Mouse (Mus musculus): Measurements from ENCODE around the gene Cdkal1. TPM values are rescaled to one million over a fixed set of nuclear protein-coding genes. Genes with fewer than 3 reads are reported as not detected.

Cdkal1 gene
- polyA plus RNA-seq (2012; ENCODE audit: insufficient read depth, low replicate concordance) = 0.50 TPM in 2 replicates

GRCm38 (mm10) chr13:29855281-29856031, at the start of gene Cdkal1:
Gene Cdkal1, minus strand, starts transcription at chr13:29855674.
- H3K4me1 ChIP-seq = peaks cover 30% of the 10 kb centered on the region; the same call in 1 of the 2 replicates
- no peaks in the 10 kb centered on the region for H3K9me3 ChIP-seq
- H3K4me3 ChIP-seq (replicated peaks) = peak within 1 kb of the TSS; percentile 93

GRCm38 (mm10) chr13:29903341-29903740, 47.9 kb upstream of the Cdkal1 start:
- Histone ChIP-seq H3K36me3 (replicated peaks; ENCODE audit: low read length) (peaks cover 34% of the 10 kb centered on the region), H3K9me3 (peaks cover 3% of the 10 kb centered on the region), H3K27me3 (replicated peaks) (no peaks in the 10 kb centered on the region), H3K4me1 (peaks cover 50% of the 10 kb centered on the region), H3K4me3 (replicated peaks) (no peak overlapping the region)
- TF ChIP-seq GATA1 (IDR thresholded peaks at IDR 0.05; ENCODE audit: borderline replicate concordance, low read length) (no peak), FLI1 (IDR thresholded peaks at IDR 0.05; ENCODE audit: low read length) (no peak)

More at GRCm38 (mm10) chr13:29855281-29856031, at the start of gene Cdkal1:
- peaks cover 21% of the 10 kb centered on the region for H3K36me3 ChIP-seq (replicated peaks; ENCODE audit: low read length)
- TF ChIP-seq GATA1 (IDR thresholded peaks at IDR 0.05; ENCODE audit: borderline replicate concordance, low read length) (no peak), FLI1 (IDR thresholded peaks at IDR 0.05; ENCODE audit: low read length) (no peak)
- no peaks in the 10 kb centered on the region for H3K27me3 ChIP-seq (replicated peaks)

GRCm38 (mm10) chr13:29902676-29903075, 47.2 kb upstream of the Cdkal1 start:
- peaks cover 43% of the 10 kb centered on the region for H3K4me1 ChIP-seq
- no peaks in the 10 kb centered on the region for H3K27me3 ChIP-seq (replicated peaks)
- H3K36me3 ChIP-seq (replicated peaks; ENCODE audit: low read length) = peaks cover 27% of the 10 kb centered on the region
- H3K9me3 ChIP-seq = peaks cover 7% of the 10 kb centered on the region
- TF ChIP-seq GATA1 (IDR thresholded peaks at IDR 0.05; ENCODE audit: borderline replicate concordance, low read length) (no peak), FLI1 (IDR thresholded peaks at IDR 0.05; ENCODE audit: low read length) (no peak)
- peak overlapping the region; percentile 75 for H3K4me3 ChIP-seq (replicated peaks)

GRCm38 (mm10) chr13:29901641-29902040, 46.2 kb upstream of the Cdkal1 start:
- no peak overlapping the region for H3K4me3 ChIP-seq (replicated peaks)
- TF ChIP-seq FLI1 (IDR thresholded peaks at IDR 0.05; ENCODE audit: low read length) = no peak
- no peak for TF ChIP-seq GATA1 (IDR thresholded peaks at IDR 0.05; ENCODE audit: borderline replicate concordance, low read length)
- peaks cover 17% of the 10 kb centered on the region for H3K36me3 ChIP-seq (replicated peaks; ENCODE audit: low read length)
- peaks cover 10% of the 10 kb centered on the region for H3K9me3 ChIP-seq
- H3K4me1 ChIP-seq = peaks cover 42% of the 10 kb centered on the region
- H3K27me3 ChIP-seq (replicated peaks) = no peaks in the 10 kb centered on the region

GRCm38 (mm10) chr13:29866780-29867179, 11.3 kb upstream of the Cdkal1 start:
- peaks cover 2% of the 10 kb centered on the region for H3K27me3 ChIP-seq (replicated peaks)
- TF ChIP-seq GATA1 (IDR thresholded peaks at IDR 0.05; ENCODE audit: borderline replicate concordance, low read length) (no peak), FLI1 (IDR thresholded peaks at IDR 0.05; ENCODE audit: low read length) (no peak)

GRCm38 (mm10) chr13:29864331-29864730, 8.9 kb upstream of the Cdkal1 start:
- Histone ChIP-seq H3K9me3 (peaks cover 5% of the 10 kb centered on the region), H3K27me3 (replicated peaks) (peaks cover 5% of the 10 kb centered on the region), H3K4me3 (replicated peaks) (no peak overlapping the region), H3K36me3 (replicated peaks; ENCODE audit: low read length) (no peaks in the 10 kb centered on the region), H3K4me1 (peaks cover 10% of the 10 kb centered on the region; the same call in 1 of the 2 replicates)
- no peak for TF ChIP-seq GATA1 (IDR thresholded peaks at IDR 0.05; ENCODE audit: borderline replicate concordance, low read length)
- TF ChIP-seq FLI1 (IDR thresholded peaks at IDR 0.05; ENCODE audit: low read length) = no peak

More at GRCm38 (mm10) chr13:29866780-29867179, 11.3 kb upstream of the Cdkal1 start:
- Histone ChIP-seq H3K9me3 (peaks cover 5% of the 10 kb centered on the region), H3K4me3 (replicated peaks) (no peak overlapping the region), H3K36me3 (replicated peaks; ENCODE audit: low read length) (no peaks in the 10 kb centered on the region), H3K4me1 (peaks cover 6% of the 10 kb centered on the region; the same call in 1 of the 2 replicates)

- Histone ChIP-seq H3K36me3 (replicated peaks; ENCODE audit: low read length) (no peaks in the 10 kb centered on the region), H3K4me3 (replicated peaks) (no peak overlapping the region), H3K27me3 (replicated peaks) (peaks cover 2% of the 10 kb centered on the region), H3K9me3 (no peaks in the 10 kb centered on the region), H3K4me1 (peaks cover 14% of the 10 kb centered on the region; the same call in 1 of the 2 replicates)
- TF ChIP-seq FLI1 (IDR thresholded peaks at IDR 0.05; ENCODE audit: low read length) (no peak), GATA1 (IDR thresholded peaks at IDR 0.05; ENCODE audit: borderline replicate concordance, low read length) (no peak)
Observed at GRCm38 (mm10) chr13:29860087-29860486, 4.6 kb upstream of the Cdkal1 start.

GRCm38 (mm10) chr13:29857436-29857835, 2.0 kb upstream of the Cdkal1 start:
- peaks cover 30% of the 10 kb centered on the region; the same call in 1 of the 2 replicates for H3K4me1 ChIP-seq
- H3K36me3 ChIP-seq (replicated peaks; ENCODE audit: low read length) = peaks cover 7% of the 10 kb centered on the region
- H3K27me3 ChIP-seq (replicated peaks) = peaks cover 2% of the 10 kb centered on the region
- TF ChIP-seq FLI1 (IDR thresholded peaks at IDR 0.05; ENCODE audit: low read length) (no peak), GATA1 (IDR thresholded peaks at IDR 0.05; ENCODE audit: borderline replicate concordance, low read length) (no peak)
- H3K4me3 ChIP-seq (replicated peaks) = peak overlapping the region; percentile 86
- no peaks in the 10 kb centered on the region for H3K9me3 ChIP-seq

GRCm38 (mm10) chr13:29854876-29855275, 598 bp downstream of the Cdkal1 start:
- Histone ChIP-seq H3K9me3 (no peaks in the 10 kb centered on the region), H3K4me1 (peaks cover 27% of the 10 kb centered on the region; the same call in 1 of the 2 replicates), H3K27me3 (replicated peaks) (no peaks in the 10 kb centered on the region), H3K4me3 (replicated peaks) (peak overlapping the region; percentile 93), H3K36me3 (replicated peaks; ENCODE audit: low read length) (peaks cover 26% of the 10 kb centered on the region)
- TF ChIP-seq FLI1 (IDR thresholded peaks at IDR 0.05; ENCODE audit: low read length) = no peak
- no peak for TF ChIP-seq GATA1 (IDR thresholded peaks at IDR 0.05; ENCODE audit: borderline replicate concordance, low read length)

- Histone ChIP-seq H3K4me1 (peaks cover 4% of the 10 kb centered on the region), H3K27me3 (replicated peaks) (no peaks in the 10 kb centered on the region), H3K9me3 (no peaks in the 10 kb centered on the region), H3K4me3 (replicated peaks) (no peak overlapping the region), H3K36me3 (replicated peaks; ENCODE audit: low read length) (peaks cover 46% of the 10 kb centered on the region)
- no peak for TF ChIP-seq GATA1 (IDR thresholded peaks at IDR 0.05; ENCODE audit: borderline replicate concordance, low read length)
- no peak for TF ChIP-seq FLI1 (IDR thresholded peaks at IDR 0.05; ENCODE audit: low read length)
Observed at GRCm38 (mm10) chr13:29838409-29839047, 16.9 kb downstream of the Cdkal1 start.

All from megakaryocyte, embryonic 14.5 days (primary cell).